Mouse (Mus musculus): ENCODE measurements around the gene Lmbrd2.
A peak's percentile ranks its signal among the peaks of the same experiment; 100 is the strongest.

The Lmbrd2 gene

DNA sequence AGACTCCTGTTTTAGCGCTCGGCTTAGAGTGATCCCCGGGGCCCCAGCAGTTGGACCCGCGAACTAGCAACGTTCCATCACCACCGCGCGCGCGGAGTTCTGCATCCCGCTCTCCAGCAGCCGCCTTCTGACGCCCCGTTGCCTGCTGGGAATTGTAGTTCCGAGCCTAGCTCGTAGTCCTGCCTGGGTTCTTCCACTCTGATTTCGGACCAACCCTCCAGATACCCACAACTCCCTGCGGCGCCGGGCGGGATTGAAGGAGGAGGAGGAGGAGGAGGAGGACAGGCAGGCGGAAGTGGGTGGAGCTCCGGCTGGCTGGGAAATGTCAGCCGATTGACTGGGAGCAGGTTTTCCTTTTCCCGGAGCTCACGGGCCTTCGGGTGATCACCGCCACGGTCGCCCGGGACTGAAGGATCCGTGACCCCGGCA lies at the start of gene Lmbrd2:
Lmbrd2 (plus strand) TSS at position 299 of the 429 bp plus-strand sequence.
- DNase-seq (ENCODE audit: low spot score in 2 of 2) = peak; percentile 98

DNA sequence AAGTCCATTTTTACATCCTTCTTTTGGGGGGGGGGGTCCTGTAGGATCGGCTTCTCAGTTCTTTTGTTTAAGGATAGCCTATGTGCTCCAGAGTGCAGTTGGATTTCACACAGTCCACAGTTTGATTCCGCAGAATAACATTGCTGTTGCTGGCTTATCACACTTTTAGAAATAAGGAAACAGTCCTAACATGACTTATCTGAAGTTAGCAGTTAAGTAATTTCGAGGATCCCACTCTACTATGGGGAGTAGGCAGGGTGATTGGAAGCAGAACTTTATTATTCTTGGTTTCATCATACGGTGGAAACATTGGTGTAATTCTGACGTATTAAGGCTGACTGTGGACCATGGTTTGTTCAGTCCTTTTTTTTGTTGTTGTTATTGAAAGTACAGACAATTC lies 49.7 kb upstream of the Lmbrd2 start:
- DNase-seq (ENCODE audit: low spot score in 2 of 2) = no peak

GRCm38 (mm10) chr15:9093598-9094365 lies 46.6 kb upstream of the Lmbrd2 start:
- DNase-seq (ENCODE audit: low spot score in 2 of 2) = no peak

DNA sequence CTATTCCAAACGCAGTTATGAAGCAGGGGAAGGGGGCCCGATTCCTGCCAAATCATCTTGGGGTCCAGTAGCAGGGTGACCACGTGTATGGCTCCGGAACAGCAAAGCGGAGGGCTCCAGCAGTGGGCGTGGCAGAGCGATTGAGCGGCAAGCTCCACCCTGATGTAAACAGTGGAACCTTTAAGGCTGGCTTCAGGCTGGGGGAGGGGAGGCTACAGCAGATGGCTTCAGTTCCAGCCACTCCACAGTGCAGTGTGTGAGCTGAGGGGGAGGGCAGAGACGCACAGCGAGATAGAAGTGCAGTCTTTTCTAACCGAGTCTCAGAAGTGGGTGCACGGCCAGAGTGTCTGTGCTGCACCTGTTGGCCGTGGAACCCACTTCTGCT lies 46.0 kb upstream of the Lmbrd2 start:
- DNase-seq (ENCODE audit: low spot score in 2 of 2) = peak; percentile 52 to 67

GRCm38 (mm10) chr15:9096865-9097264 lies 43.5 kb upstream of the Lmbrd2 start:
- no peak for DNase-seq (ENCODE audit: low spot score in 2 of 2)

GRCm38 (mm10) chr15:9100446-9101077 lies 39.8 kb upstream of the Lmbrd2 start:
- no peak for DNase-seq (ENCODE audit: low spot score in 2 of 2)

DNA sequence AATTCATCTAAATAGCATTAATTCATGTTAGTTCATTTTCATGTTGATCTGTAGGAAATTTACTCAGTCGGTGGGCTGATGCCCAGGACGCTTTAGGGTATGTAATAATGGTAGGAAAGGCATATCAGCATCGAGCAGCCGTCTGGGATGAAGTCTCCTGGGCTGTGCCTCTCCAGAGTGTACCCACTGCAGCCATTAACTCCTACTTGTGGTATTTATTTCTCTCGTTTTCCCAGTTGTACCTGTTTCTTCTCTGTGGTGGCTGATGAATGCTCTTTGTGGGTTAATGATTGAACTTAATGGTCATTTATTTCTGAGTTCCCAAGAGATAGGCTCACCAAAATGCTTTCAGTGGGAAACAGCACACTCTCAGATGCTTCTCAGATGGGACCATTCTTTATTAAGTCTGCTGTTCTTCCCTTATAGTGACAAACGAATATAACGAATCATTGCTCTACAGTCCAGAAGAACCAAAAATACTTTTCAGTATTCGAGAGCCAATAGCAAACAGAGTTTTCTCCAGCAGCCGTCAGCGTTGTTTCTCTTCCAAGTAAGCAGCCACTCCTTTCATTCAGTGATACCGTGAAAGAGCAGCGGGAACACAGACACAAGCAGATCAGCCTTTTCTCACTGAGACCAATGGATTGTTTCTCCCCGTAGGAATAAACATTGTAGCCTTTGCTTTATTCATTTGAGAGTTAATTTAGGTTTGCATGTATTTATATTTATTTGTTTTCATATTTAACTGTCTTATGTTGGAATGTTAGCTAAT lies 33.9 kb upstream of the Lmbrd2 start:
- DNase-seq (ENCODE audit: low spot score in 2 of 2) = no peak

DNA sequence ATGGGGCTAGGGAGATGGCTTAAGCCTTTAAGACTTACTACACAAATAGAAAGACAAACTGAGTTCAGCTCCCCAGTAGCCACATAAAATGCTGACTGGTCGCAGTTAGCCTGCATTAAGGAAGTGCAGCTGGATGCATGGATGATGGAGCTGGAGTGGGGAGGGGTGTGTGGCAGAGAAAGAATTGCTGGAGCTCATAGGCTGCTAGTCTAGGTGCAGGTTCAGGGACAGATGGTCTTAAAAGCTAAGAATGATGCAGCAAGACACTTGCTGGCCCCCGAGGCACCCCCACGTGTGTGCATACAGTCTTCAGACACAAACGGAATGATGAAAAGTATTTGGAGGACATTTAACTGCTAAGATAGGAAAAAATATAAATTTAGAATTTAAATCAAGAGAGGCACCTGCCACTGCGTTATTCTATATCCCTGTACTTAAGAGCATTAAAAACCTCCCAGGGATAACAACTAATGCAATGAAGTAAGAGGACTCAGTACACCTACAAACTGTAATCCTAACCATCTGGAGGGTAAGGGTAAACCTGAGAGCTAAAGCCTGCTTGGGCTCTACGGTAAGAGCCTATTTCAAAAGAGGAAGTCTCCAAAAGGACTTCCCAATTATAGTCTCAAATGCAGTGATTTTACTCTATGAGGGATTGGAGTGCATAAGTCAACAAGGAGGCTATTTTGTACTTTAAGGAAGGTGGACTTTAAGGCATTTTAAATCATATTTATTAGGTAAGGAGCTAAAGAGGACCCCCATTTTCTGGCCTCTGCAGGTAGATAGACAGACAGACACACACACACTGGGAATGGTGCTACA lies 29.6 kb upstream of the Lmbrd2 start:
- no peak for DNase-seq (ENCODE audit: low spot score in 2 of 2)

GRCm38 (mm10) chr15:9111648-9112047 lies 28.7 kb upstream of the Lmbrd2 start:
- DNase-seq (ENCODE audit: low spot score in 2 of 2) = no peak

DNA sequence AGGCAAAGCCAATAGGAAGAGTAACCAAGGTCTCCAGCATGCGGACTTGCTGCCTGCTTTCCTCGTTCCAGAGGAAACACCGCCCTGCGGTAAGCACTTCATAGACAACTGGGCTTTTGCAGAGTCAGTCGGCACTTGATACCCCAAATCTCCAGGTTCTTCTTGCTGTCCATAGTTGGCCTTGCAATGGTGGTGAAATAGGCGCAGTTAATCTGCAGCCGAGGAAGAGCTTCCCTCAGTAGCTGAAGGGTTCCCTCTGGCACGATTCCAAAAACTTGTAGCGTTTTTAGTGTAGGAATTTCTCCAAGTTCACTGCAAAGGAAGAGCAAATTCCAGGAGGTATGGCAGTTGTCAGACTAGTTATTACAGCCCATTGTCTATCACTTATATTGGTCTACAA lies 26.8 kb upstream of the Lmbrd2 start:
- no peak for DNase-seq (ENCODE audit: low spot score in 2 of 2)

- no peak for DNase-seq (ENCODE audit: low spot score in 2 of 2)
Observed at GRCm38 (mm10) chr15:9114131-9114530, 26.2 kb upstream of the Lmbrd2 start.

DNA sequence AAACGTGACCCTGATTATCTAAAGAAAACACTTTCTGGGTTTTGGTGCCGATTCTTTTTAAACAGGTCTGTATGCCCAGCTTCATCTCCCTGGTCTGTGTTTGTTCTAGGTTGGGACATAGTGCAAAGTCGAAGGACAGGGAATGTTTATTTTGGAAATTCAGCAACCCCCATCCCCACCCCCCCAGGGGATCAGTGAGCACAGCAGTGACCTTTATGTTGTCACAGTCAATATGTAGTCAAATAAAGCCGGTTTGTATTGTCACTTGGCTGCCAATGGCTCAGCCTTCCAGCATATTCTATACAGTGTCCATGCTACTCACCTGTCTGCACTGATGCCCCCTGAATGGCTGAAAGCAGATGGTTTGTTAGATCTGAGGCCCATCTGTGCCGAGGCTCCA lies 25.8 kb upstream of the Lmbrd2 start:
- DNase-seq (ENCODE audit: low spot score in 2 of 2) = no peak

- no peak for DNase-seq (ENCODE audit: low spot score in 2 of 2)
Observed at GRCm38 (mm10) chr15:9118852-9119251, 21.5 kb upstream of the Lmbrd2 start.

DNA sequence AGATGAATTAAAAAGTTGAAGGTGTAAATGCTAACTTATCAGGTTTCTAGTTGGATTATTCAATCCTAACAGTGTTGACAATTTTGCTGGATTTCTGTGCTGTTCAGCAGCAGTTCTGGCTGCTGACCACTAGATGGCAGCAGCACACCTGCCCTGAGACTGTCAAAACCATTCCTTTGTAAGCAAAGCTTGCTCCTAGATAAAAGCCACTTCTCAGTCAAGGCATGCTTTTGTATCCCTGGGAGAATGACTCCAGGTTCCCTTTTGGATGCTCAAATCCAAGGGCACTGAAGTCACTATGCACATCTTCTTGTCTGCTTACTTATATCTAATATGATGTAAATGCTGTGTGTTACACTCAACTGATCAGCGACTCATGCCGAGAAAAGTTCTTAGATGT lies 20.3 kb upstream of the Lmbrd2 start:
- DNase-seq (ENCODE audit: low spot score in 2 of 2) = peak; percentile 58 to 59

DNA sequence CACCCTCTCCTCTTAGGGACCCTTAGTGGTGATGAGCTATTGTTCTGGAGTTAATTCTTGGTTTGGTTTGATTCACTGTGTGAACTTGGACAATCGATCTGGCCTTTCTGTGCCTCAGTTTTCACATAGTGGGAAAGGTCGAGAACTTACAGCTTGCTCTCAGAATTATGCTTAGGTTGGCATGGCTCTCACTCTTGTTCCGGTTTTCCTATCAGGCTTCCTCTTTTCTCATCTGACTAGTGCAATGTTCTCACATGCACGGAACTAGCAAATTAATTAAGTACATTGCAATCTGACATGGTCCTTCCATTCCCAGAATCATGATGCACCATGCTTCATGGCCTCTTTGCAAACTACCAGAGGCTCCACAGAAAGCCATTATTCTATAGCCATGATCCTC lies 17.4 kb upstream of the Lmbrd2 start:
- no peak for DNase-seq (ENCODE audit: low spot score in 2 of 2)

GRCm38 (mm10) chr15:9124856-9125255 lies 15.5 kb upstream of the Lmbrd2 start:
- no peak for DNase-seq (ENCODE audit: low spot score in 2 of 2)

- DNase-seq (ENCODE audit: low spot score in 2 of 2) = no peak
Observed at GRCm38 (mm10) chr15:9127051-9127791, 13.1 kb upstream of the Lmbrd2 start.

GRCm38 (mm10) chr15:9130772-9131498 lies 9.4 kb upstream of the Lmbrd2 start:
- DNase-seq (ENCODE audit: low spot score in 2 of 2) = no peak

GRCm38 (mm10) chr15:9131499-9131888 lies 8.9 kb upstream of the Lmbrd2 start:
- no peak for DNase-seq (ENCODE audit: low spot score in 2 of 2)

DNA sequence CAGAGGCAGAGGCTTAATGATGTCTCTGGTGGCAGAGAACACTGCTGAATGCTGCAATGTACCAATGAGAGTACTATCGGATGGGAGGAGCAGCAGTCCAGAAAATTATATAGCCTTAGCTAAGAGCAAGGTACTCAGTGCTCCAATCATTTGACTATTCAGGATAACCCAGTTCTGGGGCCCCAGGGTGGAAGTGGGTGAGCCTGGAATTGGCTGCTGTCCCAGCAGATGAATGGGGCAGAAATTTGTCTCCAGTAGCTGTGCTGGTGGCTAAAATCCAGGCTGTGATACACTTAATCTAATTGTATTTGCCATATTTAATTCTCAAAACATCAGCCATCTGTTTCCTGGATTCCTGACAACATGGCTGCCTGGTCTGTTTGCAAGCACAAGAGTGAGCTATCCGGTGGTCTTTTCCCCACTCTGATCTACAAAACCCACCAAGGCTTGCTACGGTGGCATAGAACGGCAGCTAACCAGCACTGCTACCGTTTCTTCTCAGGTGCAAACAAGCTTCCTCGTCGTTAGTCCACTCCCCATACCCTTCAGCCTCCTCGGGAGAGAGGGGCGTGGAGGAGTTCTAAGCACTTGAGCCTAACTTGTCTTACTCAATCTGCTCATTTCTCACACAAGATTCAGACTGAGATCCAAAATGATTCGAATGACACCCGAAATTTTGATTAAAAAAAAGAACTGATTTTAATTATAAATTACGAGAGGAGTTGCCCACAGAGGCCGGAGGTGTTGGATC lies 7.5 kb upstream of the Lmbrd2 start:
- no peak for DNase-seq (ENCODE audit: low spot score in 2 of 2)

Data from right cerebral cortex, adult 2 months (tissue).